Mouse (Mus musculus): ENCODE measurements around the gene Dot1l. TPM values are rescaled to one million over a fixed set of nuclear protein-coding genes. Genes with fewer than 3 reads are reported as not detected.

Gene Dot1l
- total RNA-seq, 2 experiments from 2014 or later, result 19.9 to 23.1 TPM

DNA sequence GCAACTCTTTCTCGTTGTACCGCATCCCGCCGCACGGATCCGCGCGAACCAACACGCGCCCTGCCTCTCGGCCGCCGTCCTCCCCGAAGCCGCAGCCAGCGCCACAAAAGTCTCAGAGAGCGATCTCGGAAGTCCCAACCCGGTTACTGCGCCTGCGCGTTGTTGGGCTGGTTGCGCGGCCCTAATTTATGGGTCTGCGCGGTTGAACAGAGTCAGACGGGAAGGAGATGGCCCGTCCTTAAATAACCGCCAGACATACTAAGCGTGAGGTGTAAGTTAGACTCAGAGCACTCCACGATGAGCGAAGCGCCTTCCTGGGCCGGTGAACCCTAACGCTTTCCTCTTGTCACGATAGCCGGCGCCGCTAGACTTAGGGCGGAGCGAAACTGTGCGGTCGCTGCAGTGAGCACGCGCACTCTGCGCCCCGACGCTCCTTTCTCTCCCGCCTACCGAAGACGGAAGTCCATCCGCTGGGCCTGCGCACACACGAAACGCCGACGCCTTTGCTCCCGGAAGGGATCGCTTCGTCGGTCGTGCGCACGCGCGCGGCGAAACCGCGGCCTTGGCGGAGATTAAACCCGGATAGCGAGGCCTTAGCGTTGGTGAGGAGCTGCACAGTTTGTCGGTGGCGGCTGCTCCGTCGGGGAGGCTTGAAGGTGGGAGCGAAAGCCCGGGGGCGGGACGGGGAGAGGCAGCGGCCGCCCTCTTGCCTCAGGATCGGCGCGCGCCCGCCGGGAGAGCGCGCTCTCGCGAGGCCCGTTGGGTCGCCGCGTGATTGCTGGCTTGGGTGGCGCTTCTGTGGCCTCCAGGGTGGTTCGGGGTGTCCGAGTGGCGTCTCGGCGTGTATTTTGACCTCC lies 43.4 kb downstream of the Dot1l start, which contains the start of the genes Sf3a2 and Plekhj1:
TSS of gene Sf3a2 (plus strand) at position 49 of the 857 bp plus-strand sequence.
TSS of gene Plekhj1 (minus strand) at position 477 of the 857 bp plus-strand sequence.
- peak within 1 kb of the TSS; percentile 84 for H3K4me3 ChIP-seq
- peak; percentile 97 for DNase-seq
- H3K27ac ChIP-seq, result peak within 1 kb of the TSS; percentile 99
- TF ChIP-seq CTCF (IDR thresholded peaks at IDR 0.05), result no peak
- intact Hi-C loops (cut with DNase I), result no loop called here

DNA sequence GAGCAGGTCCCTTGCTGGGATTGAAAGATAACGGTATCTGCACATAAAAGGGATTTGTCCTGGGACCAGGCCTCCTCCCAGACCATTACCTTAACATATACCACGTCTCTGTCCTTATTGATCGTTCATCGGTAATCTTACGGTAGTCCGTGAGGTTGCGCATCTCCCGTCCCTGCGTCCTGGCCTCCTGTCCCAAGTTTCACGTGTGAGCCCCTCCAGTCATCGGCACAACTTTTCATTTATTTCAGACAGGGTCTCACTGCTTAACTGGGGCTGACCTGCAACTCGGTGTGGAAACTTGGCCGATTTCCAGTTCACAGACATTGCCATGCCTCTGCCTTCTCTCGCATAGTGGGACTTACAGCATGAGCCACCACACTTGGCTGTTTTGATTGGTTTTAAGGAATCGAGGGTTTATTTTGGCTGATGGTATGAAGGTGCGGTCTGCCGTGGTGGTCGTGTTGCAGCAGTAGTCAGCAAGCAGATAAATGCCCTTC lies 44.1 kb downstream of the Dot1l start:
- peak; percentile 18 for DNase-seq
- Histone ChIP-seq H3K27ac (peak overlapping the region; percentile 99), H3K4me3 (peak overlapping the region; percentile 84)
- intact Hi-C loops (cut with DNase I), result no loop called here
- TF ChIP-seq CTCF (IDR thresholded peaks at IDR 0.05), result no peak

DNA sequence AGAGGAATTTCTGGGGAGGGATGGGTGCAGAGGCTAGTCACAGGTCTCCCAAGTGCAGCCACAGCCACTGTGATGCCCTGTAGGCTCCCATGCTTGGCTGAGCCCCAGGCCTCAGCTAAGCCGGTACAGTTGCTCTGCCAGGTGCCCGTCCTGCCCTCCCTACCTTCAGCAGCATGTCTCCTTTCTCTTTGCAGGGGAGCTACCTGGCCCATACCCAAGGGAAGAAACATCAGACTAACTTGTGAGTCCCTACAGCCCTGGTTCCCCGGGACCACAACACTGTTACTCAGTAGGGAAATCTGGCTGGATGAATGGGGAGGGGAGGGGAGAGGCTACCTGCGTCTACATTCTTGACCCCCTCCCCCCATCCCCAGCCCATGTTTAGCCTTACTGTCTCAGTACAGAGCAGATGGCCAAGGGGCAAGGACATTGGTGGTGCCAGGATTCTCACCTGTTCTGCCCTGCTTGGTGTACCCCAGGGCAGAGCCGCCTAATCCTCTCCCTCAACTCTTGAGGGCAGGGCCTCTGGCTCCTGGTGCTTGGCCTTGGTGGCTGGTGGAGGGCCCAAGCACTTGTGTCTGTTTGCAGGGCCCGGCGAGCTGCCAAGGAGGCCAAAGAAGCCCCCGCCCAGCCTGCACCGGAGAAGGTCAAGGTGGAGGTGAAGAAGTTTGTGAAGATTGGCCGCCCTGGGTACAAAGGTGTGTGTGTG lies 47.4 kb downstream of the Dot1l start:
- DNase-seq, result peak; percentile 22
- intact Hi-C loops (cut with DNase I), result no loop called here
- TF ChIP-seq CTCF (IDR thresholded peaks at IDR 0.05), result no peak
- no peak overlapping the region for H3K27ac ChIP-seq
- no peak overlapping the region for H3K4me3 ChIP-seq

DNA sequence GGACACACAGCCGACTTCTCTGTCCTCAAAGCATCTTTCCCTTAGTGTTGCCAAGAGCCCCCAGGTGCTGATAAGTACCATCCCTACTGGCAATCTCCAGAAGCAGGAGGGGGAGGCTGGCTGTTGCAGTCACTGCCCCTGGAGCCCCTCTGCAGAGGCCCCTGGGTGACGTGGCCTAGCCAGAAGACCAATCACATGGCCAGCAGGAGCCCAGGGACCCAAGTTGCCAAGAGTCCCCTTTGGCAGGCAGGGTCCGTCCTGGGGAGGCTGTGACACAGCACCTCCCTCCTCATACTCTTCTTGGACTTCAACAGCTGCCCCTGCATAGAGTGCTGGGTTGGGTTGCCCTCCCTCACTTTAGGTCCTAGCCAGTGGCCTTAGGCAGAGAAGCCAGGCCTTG lies 48.0 kb downstream of the Dot1l start:
- no peak overlapping the region for H3K4me3 ChIP-seq
- intact Hi-C loops (cut with DNase I), result no loop called here
- DNase-seq, result peak; percentile 15
- no peak overlapping the region for H3K27ac ChIP-seq
- no peak for TF ChIP-seq CTCF (IDR thresholded peaks at IDR 0.05)

DNA sequence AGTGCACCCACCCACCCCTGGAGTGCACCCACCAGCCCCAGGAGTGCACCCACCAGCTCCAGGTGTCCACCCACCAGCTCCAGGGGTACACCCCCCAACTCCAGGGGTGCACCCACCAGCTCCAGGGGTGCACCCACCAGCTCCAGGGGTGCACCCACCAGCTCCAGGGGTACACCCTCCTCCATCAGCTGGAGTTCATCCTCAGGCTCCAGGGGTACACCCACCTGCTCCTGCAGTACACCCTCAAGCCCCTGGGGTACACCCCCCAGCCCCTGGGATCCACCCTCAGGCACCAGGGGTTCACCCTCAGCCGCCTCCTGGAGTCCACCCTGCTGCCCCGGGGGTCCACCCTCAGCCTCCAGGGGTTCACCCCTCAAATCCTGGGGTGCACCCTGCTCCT lies 49.3 kb downstream of the Dot1l start:
- Histone ChIP-seq H3K27ac (no peak overlapping the region), H3K4me3 (no peak overlapping the region)
- TF ChIP-seq CTCF (IDR thresholded peaks at IDR 0.05), result no peak
- intact Hi-C loops (cut with DNase I), result no loop called here
- peak; percentile 20 for DNase-seq

DNA sequence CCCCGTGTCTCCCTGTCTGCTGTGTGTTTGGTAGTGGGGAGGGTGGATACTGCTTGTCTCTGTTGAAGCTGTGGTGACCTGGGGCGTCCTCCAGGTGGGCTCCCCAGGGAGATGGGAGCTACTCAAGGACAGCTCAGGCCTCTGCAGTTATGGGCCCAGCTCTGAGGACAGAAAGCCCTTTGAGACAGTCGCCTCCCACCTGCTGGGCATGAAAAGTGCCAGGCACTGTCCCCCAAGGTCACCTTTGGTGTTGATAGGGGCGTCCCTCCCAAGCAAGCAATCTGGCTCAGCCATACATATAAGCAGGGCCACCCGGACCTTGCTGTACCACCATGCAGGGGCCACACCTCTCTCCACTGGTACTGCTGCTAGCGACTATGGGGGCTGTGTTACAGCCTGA lies 49.9 kb downstream of the Dot1l start, which contains the start of gene Amh:
TSS of gene Amh (plus strand) at position 328 of the 400 bp plus-strand sequence.
- Histone ChIP-seq H3K4me3 (no peak within 1 kb of the TSS), H3K27ac (peak within 1 kb of the TSS; percentile 9)
- no peak for TF ChIP-seq CTCF (IDR thresholded peaks at IDR 0.05)
- peak; percentile 14 for DNase-seq
- intact Hi-C loops (cut with DNase I), result loop anchor here (5.0 kb wide), 1 partner anchor 58 kb away; no protein-coding TSS in a partner anchor

DNA sequence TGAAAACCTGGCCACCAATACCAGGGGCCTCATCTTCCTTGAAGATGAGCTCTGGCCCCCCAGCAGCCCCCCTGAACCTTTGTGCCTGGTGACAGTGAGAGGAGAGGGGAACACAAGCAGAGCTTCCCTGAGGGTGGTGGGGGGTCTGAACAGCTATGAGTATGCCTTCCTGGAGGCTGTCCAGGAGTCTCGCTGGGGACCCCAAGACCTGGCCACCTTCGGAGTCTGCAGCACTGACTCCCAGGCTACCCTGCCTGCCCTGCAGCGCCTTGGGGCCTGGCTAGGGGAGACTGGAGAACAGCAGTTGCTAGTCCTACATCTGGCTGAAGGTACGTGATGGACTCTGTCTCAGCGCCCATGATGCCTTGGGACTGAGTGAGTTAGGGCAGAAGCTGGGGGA lies 50.3 kb downstream of the Dot1l start:
- Histone ChIP-seq H3K27ac (no peak overlapping the region), H3K4me3 (no peak overlapping the region)
- peak; percentile 20 for DNase-seq
- intact Hi-C loops (cut with DNase I), result loop anchor here (5.0 kb wide), 1 partner anchor 58 kb away; no protein-coding TSS in a partner anchor
- TF ChIP-seq CTCF (IDR thresholded peaks at IDR 0.05), result no peak

DNA sequence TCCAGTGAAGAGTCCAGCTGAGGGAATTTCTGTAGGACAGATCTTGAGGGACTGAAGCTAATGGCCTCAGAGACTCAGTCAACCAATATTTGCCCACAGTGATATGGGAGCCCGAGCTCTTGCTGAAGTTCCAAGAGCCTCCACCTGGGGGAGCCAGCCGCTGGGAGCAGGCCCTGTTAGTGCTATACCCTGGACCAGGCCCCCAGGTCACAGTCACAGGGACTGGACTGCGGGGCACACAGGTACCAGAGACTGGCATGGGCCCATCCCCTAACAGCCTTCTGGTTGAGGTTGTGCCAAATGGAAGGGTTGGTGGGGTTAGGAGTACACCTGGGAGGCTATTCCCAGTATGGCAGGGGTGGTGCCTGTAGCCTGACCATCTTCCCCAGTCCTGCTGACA lies 50.9 kb downstream of the Dot1l start:
- intact Hi-C loops (cut with DNase I), result loop anchor here (5.0 kb wide), 1 partner anchor 59 kb away; no protein-coding TSS in a partner anchor
- Histone ChIP-seq H3K27ac (peak overlapping the region; percentile 9), H3K4me3 (no peak overlapping the region)
- peak; percentile 85 for DNase-seq
- peak; percentile 91 for TF ChIP-seq CTCF (IDR thresholded peaks at IDR 0.05)

DNA sequence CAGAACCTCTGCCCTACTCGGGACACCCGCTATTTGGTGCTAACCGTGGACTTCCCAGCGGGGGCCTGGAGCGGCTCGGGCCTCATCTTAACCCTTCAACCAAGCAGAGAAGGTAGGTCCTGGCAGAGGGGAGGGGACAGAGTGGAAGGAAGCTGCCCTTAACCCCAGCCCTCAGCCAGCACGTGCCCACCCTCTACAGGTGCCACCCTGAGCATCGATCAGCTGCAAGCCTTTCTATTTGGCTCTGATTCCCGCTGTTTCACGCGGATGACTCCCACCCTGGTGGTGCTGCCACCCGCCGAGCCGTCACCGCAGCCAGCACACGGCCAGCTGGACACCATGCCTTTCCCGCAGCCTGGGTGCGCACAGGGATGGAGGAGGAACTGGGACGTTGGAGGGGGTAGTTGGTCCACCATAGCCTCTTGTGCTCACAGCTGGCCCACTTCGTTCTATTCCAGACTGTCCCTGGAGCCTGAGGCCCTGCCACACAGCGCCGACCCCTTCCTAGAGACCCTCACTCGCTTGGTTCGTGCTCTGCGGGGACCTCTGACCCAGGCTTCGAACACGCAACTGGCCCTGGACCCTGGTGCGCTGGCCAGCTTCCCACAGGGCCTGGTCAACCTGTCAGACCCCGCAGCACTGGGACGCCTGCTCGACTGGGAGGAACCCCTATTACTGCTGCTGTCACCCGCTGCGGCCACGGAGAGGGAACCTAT lies 51.5 kb downstream of the Dot1l start:
- peak; percentile 34 for DNase-seq
- Histone ChIP-seq H3K27ac (peak overlapping the region; percentile 82), H3K4me3 (peak overlapping the region; percentile 74)
- TF ChIP-seq CTCF (IDR thresholded peaks at IDR 0.05), result no peak
- intact Hi-C loops (cut with DNase I), result loop anchor here (5.0 kb wide), 1 partner anchor 59 kb away; no protein-coding TSS in a partner anchor

DNA sequence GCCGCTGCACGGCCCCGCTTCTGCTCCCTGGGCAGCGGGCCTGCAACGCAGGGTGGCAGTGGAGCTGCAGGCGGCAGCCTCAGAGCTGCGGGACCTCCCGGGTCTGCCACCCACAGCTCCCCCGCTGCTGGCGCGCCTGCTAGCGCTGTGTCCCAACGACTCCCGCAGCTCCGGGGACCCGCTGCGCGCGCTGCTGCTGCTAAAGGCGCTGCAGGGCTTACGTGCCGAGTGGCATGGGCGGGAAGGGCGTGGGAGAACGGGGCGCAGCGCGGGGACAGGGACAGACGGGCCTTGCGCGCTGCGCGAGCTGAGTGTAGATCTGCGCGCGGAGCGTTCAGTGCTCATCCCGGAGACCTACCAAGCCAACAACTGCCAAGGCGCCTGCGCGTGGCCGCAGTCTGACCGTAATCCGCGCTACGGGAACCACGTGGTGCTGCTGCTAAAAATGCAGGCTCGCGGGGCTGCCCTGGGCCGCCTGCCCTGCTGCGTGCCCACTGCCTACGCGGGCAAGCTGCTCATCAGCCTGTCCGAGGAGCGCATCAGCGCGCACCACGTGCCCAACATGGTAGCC lies 52.1 kb downstream of the Dot1l start:
- H3K27ac ChIP-seq, result peak overlapping the region; percentile 82
- intact Hi-C loops (cut with DNase I), result loop anchor here (5.0 kb wide), 1 partner anchor 60 kb away; no protein-coding TSS in a partner anchor
- DNase-seq, result peak; percentile 92
- peak overlapping the region; percentile 74 for H3K4me3 ChIP-seq
- no peak for TF ChIP-seq CTCF (IDR thresholded peaks at IDR 0.05)

DNA sequence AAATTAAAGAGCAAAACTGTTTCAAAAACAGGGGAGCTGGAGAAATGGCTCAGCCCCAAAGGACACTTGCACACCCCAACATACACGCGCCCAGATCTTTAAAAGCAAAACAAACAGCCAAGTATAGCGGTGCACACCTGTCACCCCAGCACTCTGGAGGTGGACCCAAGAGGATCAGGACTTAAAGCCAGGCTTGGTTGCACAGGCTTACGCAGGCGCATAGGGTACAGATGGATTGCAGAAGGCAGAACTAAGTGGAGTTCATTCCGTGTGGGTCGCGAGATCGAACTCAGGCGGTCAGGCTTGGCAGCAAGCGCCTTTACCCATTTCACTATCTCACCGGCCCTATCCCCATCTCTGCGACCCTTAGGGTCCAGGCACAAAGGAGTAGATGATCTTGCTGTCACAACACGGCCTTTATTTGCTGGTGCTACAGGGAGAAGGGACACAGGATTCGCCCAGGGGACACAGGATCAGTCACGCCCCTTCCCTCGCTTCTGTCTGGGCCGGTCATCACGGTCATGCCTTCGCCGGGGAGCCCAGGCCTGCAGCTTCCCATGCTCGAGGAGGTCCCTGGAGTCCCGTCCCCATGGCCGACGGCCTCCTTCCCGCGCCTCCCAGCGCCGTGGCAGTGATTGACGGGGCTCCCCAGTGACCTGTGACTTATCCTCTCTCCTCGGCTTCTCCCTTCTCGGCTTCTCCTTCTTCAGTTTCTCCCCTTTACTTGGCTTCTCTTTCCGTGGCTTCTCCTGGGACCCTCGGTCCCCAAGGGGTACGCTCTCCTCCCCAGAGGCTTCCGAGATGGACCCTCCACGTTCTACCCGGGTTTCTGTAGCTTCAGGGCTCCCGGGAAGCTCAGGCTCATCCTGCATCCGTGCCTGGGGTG lies 53.3 kb downstream of the Dot1l start:
- H3K27ac ChIP-seq, result peak overlapping the region; percentile 82
- peak; percentile 36 for DNase-seq
- H3K4me3 ChIP-seq, result peak overlapping the region; percentile 74
- intact Hi-C loops (cut with DNase I), result loop anchor here (5.0 kb wide), 1 partner anchor 61 kb away; no protein-coding TSS in a partner anchor
- TF ChIP-seq CTCF (IDR thresholded peaks at IDR 0.05), result no peak
